Mouse (Mus musculus) right cerebral cortex, postnatal 10 days (tissue): ENCODE measurements around the gene Mrgpre.

Source experiments
- DNase-seq, 2 experiments: peaks; one replicate each; pipeline ENCODE4 v3.0.0; 2021; ENCODE audit warnings: low spot score in 2 of 2

Mrgpre gene

DNA sequence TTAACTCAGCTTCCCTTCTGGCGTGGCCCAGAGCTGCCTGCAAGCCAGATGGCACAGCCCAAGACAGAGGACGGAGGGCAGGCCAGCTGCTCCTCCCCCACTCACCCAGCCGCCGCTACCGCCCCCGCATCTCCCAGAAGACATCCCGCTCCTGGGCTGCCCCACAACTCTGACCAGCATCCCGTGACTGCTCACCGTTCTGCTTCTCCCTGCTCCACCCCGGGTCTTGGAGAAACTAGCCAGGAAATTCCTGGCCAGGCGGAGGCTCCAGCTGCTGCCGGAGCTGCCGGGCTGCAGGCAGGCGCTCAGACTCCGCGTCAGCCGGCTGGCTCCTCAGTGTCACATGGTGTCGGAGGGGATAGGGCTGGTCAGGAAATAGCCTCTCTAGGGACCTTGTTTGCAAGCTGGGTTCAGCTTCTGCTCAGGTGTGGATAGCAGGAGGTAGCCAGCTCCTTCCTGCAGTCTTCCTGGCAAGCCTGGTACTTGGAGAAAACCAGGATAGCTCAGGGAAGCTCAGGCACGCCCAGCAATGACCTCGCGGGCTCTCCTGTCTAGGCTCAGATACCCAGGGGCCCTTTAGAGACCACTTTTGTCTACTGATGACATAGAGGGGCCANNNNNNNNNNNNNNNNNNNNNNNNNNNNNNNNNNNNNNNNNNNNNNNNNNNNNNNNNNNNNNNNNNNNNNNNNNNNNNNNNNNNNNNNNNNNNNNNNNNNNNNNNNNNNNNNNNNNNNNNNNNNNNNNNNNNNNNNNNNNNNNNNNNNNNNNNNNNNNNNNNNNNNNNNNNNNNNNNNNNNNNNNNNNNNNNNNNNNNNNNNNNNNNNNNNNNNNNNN, at the start of gene Mrgpre:
Mrgpre (minus strand) TSS at position 505 of the 834 bp plus-strand sequence.
- peak; percentile 77 to 86 for DNase-seq

GRCm38 (mm10) chr7:143833581-143834190, 49.4 kb upstream of the Mrgpre start:
- DNase-seq, result no peak

DNA sequence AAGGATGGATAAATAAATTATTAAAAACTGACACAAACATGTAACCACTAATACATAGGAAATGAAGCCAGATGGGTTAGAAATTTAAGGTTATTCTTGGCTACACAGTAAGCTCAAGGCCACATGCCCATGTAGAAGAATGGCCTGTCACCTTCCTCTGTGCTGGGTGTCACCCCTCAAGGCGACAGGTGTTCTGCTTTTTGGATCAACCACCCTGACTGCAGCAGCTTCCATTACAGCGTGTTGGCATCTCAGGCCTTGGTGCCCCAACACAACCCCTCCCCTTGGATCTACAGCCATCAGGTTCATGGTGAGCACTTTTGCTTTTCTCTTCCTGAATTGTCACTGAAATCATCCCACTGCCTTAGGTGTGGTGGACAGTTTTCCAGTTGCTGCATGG, 48.3 kb upstream of the Mrgpre start:
- no peak for DNase-seq

DNA sequence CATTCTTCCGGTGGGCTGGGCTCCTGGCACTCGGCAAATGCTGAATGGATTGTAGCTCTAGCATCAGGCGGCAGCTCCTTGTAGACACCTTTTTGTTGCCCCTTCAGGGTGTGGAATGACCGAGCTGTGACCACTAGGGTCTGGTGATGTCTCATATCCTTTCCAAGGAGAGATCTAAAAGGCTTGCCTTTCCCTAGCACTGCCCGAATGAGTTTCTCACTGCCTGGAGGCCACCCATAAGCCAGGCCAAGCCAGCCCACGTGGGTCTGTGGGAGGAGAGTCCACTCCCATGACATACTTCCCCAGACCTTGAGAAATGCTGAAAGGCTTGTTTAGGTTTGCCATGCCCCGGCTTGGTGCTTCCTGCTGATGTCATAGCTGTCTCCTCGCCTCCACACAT, 47.9 kb upstream of the Mrgpre start:
- no peak for DNase-seq

DNA sequence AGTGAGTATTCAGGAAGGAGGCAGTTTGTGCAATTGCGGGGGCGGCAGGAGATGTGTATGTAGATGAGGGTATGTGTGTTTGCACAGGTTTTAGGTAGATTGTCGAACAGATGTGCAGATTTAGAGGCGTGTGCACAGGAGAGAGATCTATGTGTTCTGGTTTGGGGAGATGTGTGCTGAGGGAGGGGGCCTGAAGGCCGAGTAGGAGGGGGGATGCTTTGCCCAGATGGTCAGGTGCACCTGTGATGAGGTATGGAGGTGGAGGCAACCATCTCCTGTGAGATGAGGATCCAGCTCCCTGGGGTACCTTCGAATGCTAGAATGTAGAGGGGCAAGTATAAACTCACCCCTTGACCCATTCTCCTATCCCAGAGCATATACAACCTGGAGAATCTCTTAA, 46.1 kb upstream of the Mrgpre start:
- no peak for DNase-seq

DNA sequence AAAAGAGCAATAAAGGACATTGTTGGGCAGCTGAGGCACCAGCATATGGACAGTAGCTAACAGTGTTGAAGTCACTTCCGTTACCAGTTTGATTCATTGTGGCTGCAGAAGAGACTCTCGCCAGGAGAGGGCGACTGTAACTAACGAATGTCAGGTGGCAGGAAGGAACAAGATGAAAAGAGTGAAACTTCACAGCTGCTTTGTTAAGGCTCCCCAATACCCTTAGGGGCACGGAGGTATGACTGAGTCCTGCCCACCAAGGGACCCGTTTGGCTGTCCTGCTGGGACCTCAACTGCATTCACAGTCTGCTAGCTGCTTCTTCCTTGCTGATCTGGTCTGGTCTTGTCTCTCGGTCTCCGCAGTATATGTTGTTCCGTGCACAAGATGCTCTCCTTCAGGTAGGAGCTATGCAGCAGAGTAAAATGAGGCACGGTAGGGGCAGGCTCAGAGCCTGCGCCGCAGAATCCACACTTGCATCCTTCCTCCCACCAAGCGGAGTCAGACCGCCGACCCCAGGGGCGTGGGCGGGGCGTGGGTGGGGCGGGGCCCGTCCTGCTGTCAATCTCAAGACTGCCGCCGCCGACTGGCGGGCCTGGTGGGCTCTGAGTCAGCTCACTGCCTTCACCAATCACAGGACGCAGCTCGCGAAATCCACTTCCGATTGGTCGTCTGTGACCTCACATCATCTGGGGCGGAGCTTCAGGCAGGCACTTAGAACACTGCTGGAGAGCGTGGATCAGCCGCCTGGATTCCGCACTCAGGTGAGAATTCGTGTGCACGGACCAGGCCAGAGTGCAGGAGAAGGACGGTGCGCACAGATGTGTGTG, 45.4 kb upstream of the Mrgpre start:
- peak; percentile 98 to 99 for DNase-seq

DNA sequence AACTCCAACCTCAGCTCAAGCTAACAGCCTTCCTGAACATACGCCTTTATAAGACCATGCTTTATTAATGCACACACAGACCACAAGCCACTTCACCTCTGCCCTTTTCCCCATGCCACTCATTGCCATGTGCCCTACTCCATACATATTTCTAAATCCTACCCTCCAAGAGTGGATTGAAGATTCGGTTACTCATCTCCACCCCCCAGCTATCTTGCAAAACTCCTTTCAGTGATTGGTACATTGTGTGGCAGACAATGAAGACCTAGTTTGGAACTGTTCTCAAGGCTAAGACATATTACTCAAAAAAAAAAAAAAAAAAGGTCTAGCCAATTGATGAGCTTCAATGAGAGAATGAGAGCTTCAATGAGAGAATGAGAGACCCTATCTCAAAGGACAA, 42.7 kb upstream of the Mrgpre start:
- no peak for DNase-seq

DNA sequence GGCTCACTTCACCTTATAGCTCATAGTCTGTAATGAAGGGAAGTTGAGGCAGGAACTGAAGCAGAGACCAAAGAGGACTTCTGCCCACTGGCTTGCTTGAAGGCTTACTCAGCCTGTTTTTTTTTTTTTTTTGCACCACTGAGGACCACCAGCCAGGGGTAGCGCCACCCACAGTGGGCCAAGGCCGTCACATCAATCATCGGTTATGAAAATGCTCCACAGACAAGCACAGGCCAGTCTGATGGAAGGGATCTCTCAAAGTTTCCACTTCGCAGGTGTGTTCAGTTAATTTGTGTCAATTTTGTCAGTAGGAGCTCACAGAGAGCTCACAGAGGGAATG, 38.9 kb upstream of the Mrgpre start:
- DNase-seq, result no peak

DNA sequence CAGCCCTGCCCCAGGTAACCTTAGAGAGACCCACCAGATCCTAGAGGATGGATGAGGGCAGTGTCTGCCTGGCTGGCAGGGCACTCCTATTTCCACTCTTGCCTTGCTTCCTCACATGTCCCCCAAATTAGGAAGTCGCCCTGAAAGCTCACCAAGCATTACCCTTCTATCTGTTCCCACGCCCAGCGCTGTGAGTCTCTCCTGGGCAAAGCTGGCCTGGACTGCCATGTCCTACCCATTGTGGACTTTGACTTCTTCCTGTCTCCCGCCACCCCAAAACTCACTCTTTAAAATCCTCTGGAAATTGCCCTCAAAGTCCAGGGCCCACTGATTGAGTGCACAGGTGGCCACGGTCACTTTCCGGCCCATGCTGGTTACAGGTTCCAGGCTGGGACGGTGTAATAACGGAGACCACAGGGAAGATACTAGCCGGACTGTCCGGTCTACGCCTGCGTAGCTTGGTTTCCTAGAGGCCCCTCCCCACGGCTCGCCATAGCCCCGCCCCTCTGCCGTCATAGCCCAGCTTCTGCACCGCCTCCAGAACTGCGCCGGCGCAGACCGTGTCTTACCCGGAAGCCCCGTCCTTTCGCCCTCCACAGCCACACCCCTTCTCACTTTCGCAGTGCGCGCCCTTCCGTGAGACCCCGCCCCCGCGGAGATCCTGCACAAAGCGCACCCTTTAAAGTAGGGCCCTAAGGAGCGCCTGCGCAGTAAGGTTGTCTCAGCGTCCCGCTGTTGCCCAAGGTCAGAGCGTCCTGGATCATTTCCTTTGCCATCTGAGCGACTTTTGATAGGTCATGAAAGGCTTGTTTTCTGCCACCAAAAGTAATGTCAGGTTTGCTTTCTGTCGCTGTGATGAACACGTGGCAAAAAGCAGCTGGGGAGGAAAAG, 38.3 kb upstream of the Mrgpre start, which contains the start of the genes Nadsyn1 and Dhcr7:
Nadsyn1 (minus strand) TSS at position 475 of the 891 bp plus-strand sequence.
Dhcr7 (plus strand) TSS at position 771 of the 891 bp plus-strand sequence.
- DNase-seq, result peak; percentile 99 to 100

GRCm38 (mm10) chr7:143821241-143821640, 36.9 kb upstream of the Mrgpre start:
- DNase-seq, result no peak

- DNase-seq, result no peak
These were observed 34.9 kb upstream of the Mrgpre start for GRCm38 (mm10) chr7:143819201-143819600.

DNA sequence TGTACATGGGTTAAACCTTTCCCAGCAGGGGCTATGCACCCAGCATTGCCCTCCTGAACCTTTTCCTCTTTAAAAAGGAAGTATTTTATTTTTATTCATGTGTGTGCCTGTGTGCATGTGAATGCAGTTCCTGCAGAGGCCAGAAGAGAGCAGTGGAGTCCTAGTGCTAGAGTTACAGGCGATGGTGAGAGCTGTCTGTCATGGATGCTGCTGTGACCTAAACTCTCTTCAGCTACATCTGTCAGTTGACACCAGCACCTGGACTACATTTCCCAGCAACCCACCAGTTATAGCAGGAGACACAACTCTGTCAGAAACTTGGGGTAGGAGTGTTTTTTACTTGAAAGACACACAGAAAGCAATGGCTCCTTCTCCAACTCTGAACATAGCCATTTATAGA, 24.6 kb upstream of the Mrgpre start:
- DNase-seq, result no peak

- peak; percentile 57 to 60 for DNase-seq
These were observed 20.9 kb upstream of the Mrgpre start for GRCm38 (mm10) chr7:143805199-143805624.

DNA sequence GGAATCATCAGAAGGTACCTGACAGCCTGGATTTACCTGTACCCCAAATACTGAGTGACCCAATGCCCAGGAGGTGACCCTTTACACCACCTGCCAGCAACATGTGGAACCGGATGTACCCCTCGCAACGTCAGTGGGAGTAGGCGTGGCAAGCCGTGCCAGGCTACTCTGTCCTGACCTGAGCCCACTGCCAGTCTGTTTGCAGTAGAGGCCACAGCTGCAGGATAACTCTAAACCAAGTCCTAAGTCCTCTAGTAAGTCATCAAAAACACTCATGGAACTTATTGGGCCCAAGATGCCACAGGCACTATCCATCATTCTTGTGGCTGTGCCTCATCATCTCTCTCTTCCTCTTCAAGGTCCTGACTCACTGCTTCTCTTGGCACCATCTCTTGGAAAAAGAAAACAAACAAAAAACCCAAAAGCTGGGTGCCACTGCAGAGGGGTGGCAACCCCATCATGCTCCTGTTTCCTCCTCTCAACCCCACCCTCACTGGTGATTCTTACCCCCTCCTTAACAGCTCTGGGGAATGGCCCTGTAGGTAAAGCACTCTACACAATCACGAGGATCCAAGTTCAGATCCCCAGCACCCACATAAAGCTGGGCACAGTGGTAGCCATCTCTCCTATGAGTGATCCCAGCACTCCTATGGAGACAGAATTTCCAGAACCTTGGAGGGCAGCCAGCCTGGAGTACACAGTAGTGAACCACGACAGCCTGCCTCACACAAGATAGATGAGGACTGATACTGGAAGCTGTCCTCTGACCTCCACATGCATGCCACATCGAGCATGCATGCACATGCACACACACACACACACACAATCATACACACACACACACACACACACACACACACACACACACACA, 17.1 kb upstream of the Mrgpre start:
- no peak for DNase-seq

DNA sequence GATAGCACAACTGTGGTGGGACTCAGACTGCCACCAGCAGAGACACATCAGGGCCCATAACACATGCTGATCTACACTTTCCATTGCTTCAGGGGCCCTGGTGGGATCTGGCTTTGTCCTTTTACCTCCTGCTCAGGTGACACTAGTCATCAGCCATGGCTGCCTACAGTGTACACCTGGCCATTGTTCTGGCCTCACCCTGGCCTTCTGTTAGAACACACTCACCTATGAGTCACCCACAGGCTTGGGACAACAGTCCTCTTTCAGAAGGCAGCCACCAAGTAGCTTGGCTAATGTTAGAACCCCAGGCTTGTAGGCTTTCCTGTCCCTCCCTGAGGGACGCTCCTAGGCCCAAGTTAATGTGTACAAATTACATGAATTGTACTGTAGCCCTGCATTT, 16.5 kb upstream of the Mrgpre start:
- no peak for DNase-seq

DNA sequence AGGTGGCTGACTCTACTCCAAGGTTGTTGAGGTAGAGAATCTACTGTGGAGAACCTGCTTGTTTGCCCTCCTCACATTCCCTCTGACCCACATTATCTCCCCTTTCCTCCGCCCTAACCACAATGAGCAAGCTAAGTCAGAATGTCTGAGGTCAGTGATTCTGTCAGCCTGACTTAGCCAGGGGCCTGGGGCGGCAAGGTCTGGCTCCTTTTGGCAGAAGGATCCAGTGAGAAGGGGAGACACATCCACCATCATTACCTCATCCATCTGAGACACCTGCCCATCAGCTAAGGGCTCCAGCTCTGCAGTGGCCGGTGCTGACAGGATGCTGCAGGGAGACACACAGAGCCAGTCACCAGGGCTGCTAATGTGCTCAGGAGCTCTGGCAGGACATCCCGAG, 14.5 kb upstream of the Mrgpre start:
- no peak for DNase-seq

DNA sequence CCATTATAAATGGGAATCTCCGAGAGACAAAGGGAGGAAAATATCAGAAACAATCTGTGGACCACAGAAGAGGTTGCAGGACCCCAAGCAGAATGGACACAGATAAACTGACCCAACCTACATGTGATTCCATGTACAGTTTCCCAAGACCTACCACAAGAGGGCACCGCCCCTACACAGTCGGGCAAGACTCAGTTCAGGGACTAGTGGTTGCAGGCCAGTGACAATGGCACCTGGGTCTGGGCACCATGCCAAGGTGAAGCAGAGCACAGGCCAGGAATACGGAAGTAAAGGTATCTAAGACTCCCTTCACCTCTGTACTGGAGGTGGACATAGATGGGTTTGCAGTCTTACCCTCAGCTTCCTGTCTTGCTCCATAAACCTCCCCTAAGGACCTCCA, 8.8 kb upstream of the Mrgpre start:
- peak in 1 of 2 experiments; percentile 39 for DNase-seq

GRCm38 (mm10) chr7:143792336-143792985, 8.2 kb upstream of the Mrgpre start:
- no peak for DNase-seq

DNA sequence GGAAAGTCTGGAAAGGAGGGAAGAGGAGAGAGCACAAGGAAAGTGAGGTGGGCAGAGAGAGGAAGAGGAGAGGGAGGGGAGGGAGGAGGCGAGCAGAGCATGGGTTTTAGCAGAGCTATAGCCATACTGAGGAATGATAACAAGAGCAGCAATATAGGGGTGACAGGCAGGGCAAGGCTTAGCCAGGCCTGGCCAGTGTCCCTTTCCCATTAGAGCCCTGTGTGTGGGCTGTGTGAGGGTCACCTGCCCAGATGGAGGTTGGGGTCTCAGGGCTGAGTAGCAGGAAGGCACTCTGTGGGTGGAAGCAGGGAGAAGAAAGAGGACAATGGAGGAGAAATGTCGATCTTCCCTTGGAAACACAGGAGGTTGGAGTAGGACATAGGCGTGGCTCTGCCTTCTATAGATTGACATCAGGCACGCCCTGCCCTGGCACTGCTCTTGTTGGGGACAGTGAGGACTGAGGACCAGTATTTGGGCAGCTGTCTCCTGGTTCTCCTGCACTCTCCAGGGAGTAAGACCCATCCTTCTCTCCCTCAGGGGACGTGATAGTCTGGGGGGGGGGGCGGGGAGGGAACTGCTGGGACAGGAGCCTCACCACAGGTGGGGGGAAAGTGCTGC, 813 bp downstream of the Mrgpre start:
- no peak for DNase-seq
